Mouse (Mus musculus) neural tube, embryonic 15.5 days (tissue): ENCODE data around the gene St6galnac5. TPM values are rescaled to one million over a fixed set of nuclear protein-coding genes. Genes with fewer than 3 reads are reported as not detected.

Experiments
- ATAC-seq: fragments of 200-750 bp; cut with Nextera tagmentation; 2 replicates; pipeline ENCODE4 v1.8.0; 2017; ENCODE audit warnings: mild to moderate bottlenecking, moderate TSS enrichment, moderate library complexity; ENCODE audit not compliant: low FRiP score
- H3K27ac ChIP-seq: fragments of 300-500 bp; sonication (generic); replicated peaks from 2 replicates; pipeline ENCODE4 v1.5.1; 2015; ENCODE audit warnings: mild to moderate bottlenecking, inconsistent platforms
- H3K27me3 ChIP-seq: fragments of 300-500 bp; sonication (generic); replicated peaks from 2 replicates; pipeline ENCODE4 v1.6.1; 2015; ENCODE audit warnings: inconsistent platforms
- H3K36me3 ChIP-seq: fragments of 300-500 bp; sonication (generic); 2 replicates; pipeline ENCODE4 v1.6.1; 2015; ENCODE audit warnings: inconsistent platforms
- H3K4me1 ChIP-seq: fragments of 300-500 bp; sonication (generic); 2 replicates; pipeline ENCODE4 v1.6.1; 2015; ENCODE audit warnings: inconsistent platforms
- H3K4me2 ChIP-seq: fragments of 300-500 bp; sonication (generic); 2 replicates; pipeline ENCODE4 v1.6.1; 2015; ENCODE audit warnings: inconsistent platforms, mild to moderate bottlenecking, moderate library complexity
- H3K4me3 ChIP-seq: fragments of 300-500 bp; sonication (generic); replicated peaks from 2 replicates; pipeline ENCODE4 v1.5.1; 2015; ENCODE audit warnings: mild to moderate bottlenecking, inconsistent platforms
- H3K9ac ChIP-seq: fragments of 300-500 bp; sonication (generic); replicated peaks from 2 replicates; pipeline ENCODE4 v1.6.1; 2015; ENCODE audit warnings: mild to moderate bottlenecking, inconsistent platforms
- H3K9me3 ChIP-seq: fragments of 300-500 bp; sonication (generic); replicated peaks from 2 replicates; pipeline ENCODE4 v1.6.1; 2016; ENCODE audit warnings: inconsistent platforms
- WGBS: fragments of 180-500 bp; shearing (Covaris S2); methylation state at CpG from one replicate; pipeline ENCODE4 v1.1.7; 2015; ENCODE audit warnings: mixed read lengths; 5-methylcytosine and 5-hydroxymethylcytosine counted together
- polyA plus RNA-seq: library from polyadenylated mRNA; unstranded; fragments of >200 nt; fragmentation: Nextera tagmentation; extraction: Ambion mirVana; gene quantifications from 2 replicates; pipeline ENCODE4 v1.2.1, GENCODE M21; 2015

The St6galnac5 gene
- polyA plus RNA-seq, 1 experiment from 2014 or later, result 18.5 TPM

DNA sequence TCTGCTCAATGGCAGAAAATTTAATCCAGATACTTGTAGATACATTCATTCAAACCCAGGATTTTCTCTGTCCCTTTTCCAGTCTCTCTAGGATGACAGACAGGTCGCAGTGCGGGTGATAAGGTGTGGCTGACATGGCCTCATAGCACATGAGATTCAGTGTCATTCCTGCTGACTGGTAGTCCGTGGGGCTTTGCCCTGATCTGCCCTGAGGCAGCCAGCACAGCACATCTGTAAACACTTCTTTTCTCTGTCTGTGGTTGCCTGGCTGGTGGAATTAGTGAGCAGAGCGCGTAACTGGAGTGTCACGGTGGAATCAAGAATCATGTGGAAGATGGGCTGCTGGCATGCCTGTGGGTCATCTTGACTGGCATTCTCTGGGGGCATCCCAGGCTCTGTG is 212.0 kb downstream of the St6galnac5 start:
- no peak overlapping the region for H3K4me3 ChIP-seq
- H3K9ac ChIP-seq, result no peak overlapping the region
- H3K9me3 ChIP-seq, result no peaks in the 10 kb centered on the region
- H3K27ac ChIP-seq, result no peak overlapping the region
- H3K4me1 ChIP-seq, result no peaks in the 10 kb centered on the region
- ATAC-seq, result no peak
- 82% methylated on average over 6 of the region's 6 CpGs for WGBS
- no peaks in the 10 kb centered on the region for H3K27me3 ChIP-seq
- peaks cover 15% of the 10 kb centered on the region for H3K36me3 ChIP-seq
- H3K4me2 ChIP-seq, result no peak overlapping the region

DNA sequence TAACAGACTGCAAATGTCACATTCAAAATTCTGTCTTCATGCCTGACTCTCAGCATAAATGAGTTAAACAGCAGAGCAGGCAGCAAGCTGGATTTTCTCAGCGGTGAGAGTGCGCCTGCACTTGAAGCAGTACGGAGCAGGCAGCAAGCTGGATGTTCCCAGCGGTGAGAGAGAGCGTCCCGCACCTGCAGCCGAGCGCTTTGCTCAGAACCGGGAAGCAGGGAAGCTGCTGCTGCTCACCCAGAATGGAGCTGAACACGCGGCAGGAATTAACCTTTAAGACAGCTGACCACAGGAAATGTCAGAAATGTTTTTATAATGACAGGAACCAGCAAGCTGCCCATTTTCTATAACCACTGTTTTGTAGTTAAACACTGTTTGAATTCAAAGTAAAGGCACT is 214.6 kb downstream of the St6galnac5 start:
- Histone ChIP-seq H3K4me2 (no peak overlapping the region), H3K9me3 (no peaks in the 10 kb centered on the region), H3K36me3 (peaks cover 15% of the 10 kb centered on the region), H3K27me3 (no peaks in the 10 kb centered on the region), H3K4me3 (no peak overlapping the region), H3K9ac (no peak overlapping the region), H3K27ac (no peak overlapping the region), H3K4me1 (peaks cover 4% of the 10 kb centered on the region; the same call in 1 of the 2 replicates)
- ATAC-seq, result no peak
- 79% methylated on average over 11 of the region's 11 CpGs for WGBS
